Mouse (Mus musculus) spleen, adult 2 months (tissue): ENCODE results near the gene Igf2r. TPM values are rescaled to one million over a fixed set of nuclear protein-coding genes. Genes with fewer than 3 reads are reported as not detected.

Experiments used
- DNase-seq, 2 experiments: peaks; one replicate each; pipeline versions ENCODE4 v3.0.0 to v3.0.0-alpha.2; 2012 to 2021; ENCODE audit warnings: low spot score in 2 of 2, low read depth in 1 of 2
- H3K27ac ChIP-seq: fragments of 200-500 bp; 2 replicates; pipeline ENCODE4 v1.5.1; 2012; ENCODE audit warnings: low read length, inconsistent platforms; ENCODE audit not compliant: insufficient read depth
- H3K27me3 ChIP-seq: fragments of 200-500 bp; 2 replicates; pipeline ENCODE4 v1.6.1; 2012; ENCODE audit warnings: mild to moderate bottlenecking, moderate library complexity, low read length, inconsistent platforms; ENCODE audit not compliant: control insufficient read depth, insufficient read depth
- H3K36me3 ChIP-seq: fragments of 200-500 bp; 2 replicates; pipeline ENCODE4 v1.6.1; 2012; ENCODE audit warnings: mild to moderate bottlenecking, low read length, inconsistent platforms; ENCODE audit not compliant: control insufficient read depth, insufficient read depth
- H3K4me1 ChIP-seq: fragments of 200-500 bp; 2 replicates; pipeline ENCODE4 v1.6.1; 2011; ENCODE audit warnings: inconsistent platforms; ENCODE audit not compliant: control insufficient read depth, insufficient read depth, insufficient read length
- H3K4me3 ChIP-seq: fragments of 200-500 bp; 2 replicates; pipeline ENCODE4 v1.5.1; 2011; ENCODE audit warnings: mild to moderate bottlenecking, inconsistent platforms; ENCODE audit not compliant: insufficient read depth, insufficient read length; ENCODE audit errors: extremely low read depth
- CTCF ChIP-seq: fragments of 200-500 bp; IDR thresholded peaks from 2 replicates; pipeline ENCODE4 v1.5.1; 2011; ENCODE audit warnings: mild to moderate bottlenecking, inconsistent platforms; ENCODE audit not compliant: insufficient read depth, insufficient read length, insufficient replicate concordance; ENCODE audit errors: extremely low read depth
- POLR2A ChIP-seq: fragments of 200-500 bp; IDR thresholded peaks from 2 replicates; pipeline ENCODE4 v1.6.1; 2011; ENCODE audit warnings: low read depth, low read length, inconsistent platforms
- WGBS: fragments of 180-500 bp; shearing (Covaris S2); methylation state at CpG from one replicate; pipeline ENCODE4 v1.1.7; 2018; 5-methylcytosine and 5-hydroxymethylcytosine counted together
- polyA plus RNA-seq: library from polyadenylated mRNA; depleted of rRNA; stranded (reverse); fragments of >200 nt; gene quantifications from 2 replicates; pipeline ENCODE4 v1.2.3, GENCODE M21; 2012; rRNA removed

Igf2r gene
- polyA plus RNA-seq, 1 experiment = 7.2 TPM

DNA sequence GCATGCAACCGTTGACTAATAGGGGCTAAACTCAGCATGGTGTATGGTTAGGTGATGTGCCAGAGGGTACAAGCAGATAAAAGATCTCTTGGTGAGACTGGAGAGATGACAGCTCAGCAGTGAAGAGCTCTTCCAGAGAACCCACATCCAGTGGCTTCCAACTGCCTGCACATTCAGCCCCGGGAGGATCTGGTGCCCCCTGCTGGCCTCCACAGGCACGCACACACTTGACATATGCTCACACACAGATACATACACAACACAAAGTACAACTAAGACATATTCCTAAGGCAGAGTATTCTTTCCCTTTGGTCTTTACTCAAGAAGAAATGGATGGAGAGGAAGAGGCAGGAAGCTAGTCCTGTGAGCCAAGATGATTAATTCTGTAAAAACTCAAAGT lies 129.9 kb downstream of the Igf2r start:
- TF ChIP-seq POLR2A (no peak), CTCF (no peak)
- no peak for DNase-seq
- 95% methylated on average over 3 of the region's 3 CpGs for whole genome bisulfite sequencing
- H3K27ac ChIP-seq = no peak overlapping the region
- no peaks in the 10 kb centered on the region for H3K4me1 ChIP-seq
- no peaks in the 10 kb centered on the region for H3K36me3 ChIP-seq
- no peak overlapping the region for H3K4me3 ChIP-seq
- no peaks in the 10 kb centered on the region for H3K27me3 ChIP-seq

DNA sequence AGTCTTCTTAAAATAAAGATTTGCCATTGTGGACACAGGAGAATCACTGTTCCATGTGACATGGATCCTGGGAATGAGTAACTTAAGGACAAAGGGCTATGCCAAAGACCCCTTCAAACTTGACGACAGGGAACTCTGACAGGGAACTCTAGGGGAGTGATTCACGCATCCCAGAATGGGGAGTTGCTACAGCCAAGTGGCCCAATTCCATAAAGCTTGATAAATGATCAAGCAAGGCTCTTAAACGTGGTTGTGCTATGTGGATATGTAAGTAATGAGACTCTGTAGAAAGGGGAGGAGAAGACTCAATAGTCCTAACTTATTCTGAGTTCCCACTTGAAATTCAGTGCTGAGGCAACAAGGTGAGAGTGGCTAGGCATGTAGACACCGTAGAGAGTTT lies 134.7 kb downstream of the Igf2r start:
- Histone ChIP-seq H3K27me3 (no peaks in the 10 kb centered on the region), H3K36me3 (no peaks in the 10 kb centered on the region), H3K4me3 (no peak overlapping the region), H3K4me1 (no peaks in the 10 kb centered on the region), H3K27ac (no peak overlapping the region)
- no peak for DNase-seq
- WGBS = 71% methylated on average over 4 of the region's 4 CpGs
- TF ChIP-seq CTCF = no peak
- TF ChIP-seq POLR2A = no peak

Other genes with a start within 250 kb of the Igf2r start
- 0.05 and 0.19 TPM in 2 replicates for gene Slc22a2, start 185.5 kb downstream of the Igf2r start, polyA plus RNA-seq
- 0.04 TPM in 2 replicates for gene Slc22a1, start 93.8 kb downstream of the Igf2r start, polyA plus RNA-seq
- gene Mas1, start 98.5 kb upstream of the Igf2r start, polyA plus RNA-seq = not detected in 2 replicates
- not detected in 2 replicates for gene Mrgprh, start 106.4 kb upstream of the Igf2r start, polyA plus RNA-seq
- gene Pnldc1, start 140.6 kb upstream of the Igf2r start, polyA plus RNA-seq = 0.32 and 0.88 TPM in 2 replicates
- 29.9 and 32.9 TPM in 2 replicates for gene Tcp1, start 146.0 kb upstream of the Igf2r start, polyA plus RNA-seq
- 19.9 and 22.3 TPM in 2 replicates for gene Mrpl18, start 146.7 kb upstream of the Igf2r start, polyA plus RNA-seq
- 0.07 TPM in 1 of 2 replicates, not detected in the other for gene Acat3, start 170.9 kb upstream of the Igf2r start, polyA plus RNA-seq
- gene Acat2, start 191.1 kb upstream of the Igf2r start, polyA plus RNA-seq = 3.5 and 4.6 TPM in 2 replicates
- gene Wtap, start 224.5 kb upstream of the Igf2r start, polyA plus RNA-seq = 11.7 TPM in 2 replicates
- gene Sod2, start 237.2 kb upstream of the Igf2r start, polyA plus RNA-seq = 98.9 and 191 TPM in 2 replicates